Mouse (Mus musculus) cerebellum, adult 9-11 months (tissue): ENCODE measurements around the gene Ptdss2.

Experiments used
- DNase-seq: peaks from one replicate; pipeline ENCODE4 v3.0.0; 2022

Gene Ptdss2

DNA sequence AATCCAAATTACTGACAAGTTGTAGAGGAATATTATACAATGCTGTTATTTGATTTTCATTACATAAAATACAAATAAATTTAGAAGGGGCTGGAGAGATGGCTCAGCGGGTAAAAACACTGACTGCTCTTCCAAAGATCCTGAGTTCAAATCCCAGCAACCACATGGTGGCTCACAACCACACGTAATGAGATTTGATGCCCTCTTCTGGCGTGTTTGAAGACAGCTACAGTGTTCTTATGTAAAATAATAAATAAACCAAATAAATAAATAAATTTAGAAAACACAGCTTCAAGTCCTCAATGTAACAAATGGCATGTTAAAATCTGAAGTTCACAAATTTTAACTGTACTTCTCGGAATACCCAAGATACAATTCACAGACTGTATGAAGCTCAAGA, 52.9 kb downstream of the Ptdss2 start:
- DNase-seq: no peak

DNA sequence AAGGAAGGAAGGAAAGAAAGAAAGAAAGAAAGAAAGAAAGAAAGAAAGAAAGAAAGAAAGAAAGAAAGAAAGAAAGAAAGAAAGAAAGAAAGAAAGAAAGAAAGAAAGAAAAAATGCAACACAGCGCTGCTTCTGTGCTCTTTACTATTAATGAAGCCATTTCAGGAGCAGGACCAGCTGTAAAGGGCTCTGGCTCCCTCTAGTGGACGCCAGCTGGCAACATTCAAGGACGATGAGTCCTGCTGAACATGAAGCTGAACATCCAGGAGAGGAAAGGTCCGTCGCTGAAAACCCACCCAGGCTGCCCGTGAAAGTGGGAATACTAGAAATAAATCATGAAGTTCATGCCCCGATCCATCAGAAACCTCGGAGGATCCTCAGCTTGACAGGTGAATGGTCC, 54.0 kb downstream of the Ptdss2 start:
- DNase-seq: peak; percentile 82

DNA sequence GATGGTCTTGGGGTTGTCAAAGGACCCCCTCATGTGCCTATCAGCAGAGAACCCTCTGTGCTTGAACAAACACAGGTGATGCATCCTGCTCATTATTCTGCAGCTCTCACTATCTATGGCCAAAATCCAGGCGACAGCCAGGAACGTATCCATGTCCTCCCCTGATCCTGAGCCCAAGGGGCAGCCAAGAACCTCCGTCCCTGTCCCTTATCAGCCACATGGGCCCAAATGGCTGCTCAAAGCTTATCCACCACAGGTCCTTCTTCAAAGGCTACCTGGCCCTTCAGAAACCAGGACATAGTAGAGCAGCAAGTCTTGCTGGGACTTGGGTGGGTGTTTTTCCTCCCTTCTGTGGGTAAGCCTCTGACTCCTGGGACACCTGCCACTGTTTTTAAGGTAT, 66.0 kb downstream of the Ptdss2 start:
- DNase-seq: no peak

DNA sequence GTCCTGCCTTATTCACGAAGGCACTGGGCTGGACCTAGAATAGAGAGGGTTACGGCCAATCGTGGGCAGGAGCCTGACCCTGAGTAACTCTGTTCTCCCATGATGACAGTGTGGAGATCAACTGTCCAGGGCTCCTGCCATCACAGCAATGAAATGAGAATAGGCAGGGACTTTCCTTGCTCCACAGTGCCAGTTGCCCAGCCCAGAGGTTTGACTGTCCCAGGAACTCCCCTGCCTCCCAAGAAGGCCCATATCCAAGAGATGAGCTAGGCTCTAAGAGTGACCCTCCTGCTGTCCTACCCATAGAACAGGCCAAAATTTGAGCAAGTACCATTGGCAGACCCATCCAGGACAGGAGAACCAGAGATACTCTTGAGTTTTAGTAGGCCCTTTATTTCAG, 66.6 kb downstream of the Ptdss2 start:
- no peak for DNase-seq

DNA sequence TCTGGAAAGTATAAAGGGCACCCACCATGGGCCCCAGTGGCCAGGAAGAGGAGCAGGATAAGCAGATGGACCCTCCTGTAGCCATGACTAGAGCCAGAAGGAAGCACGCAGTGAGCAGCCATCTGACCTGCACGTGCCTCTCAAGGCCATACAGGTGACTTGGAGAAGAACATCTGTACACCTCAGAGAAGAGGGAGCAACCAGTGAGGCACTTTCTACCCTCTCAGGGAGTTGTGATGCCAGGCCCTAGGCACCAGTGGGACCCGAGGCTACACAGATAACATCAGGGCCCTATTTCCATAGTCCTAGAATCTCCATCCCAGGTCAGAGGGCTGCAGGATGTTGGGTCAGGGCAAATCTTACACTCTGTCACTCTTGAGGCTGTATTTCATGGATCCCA, 68.0 kb downstream of the Ptdss2 start:
- no peak for DNase-seq

DNA sequence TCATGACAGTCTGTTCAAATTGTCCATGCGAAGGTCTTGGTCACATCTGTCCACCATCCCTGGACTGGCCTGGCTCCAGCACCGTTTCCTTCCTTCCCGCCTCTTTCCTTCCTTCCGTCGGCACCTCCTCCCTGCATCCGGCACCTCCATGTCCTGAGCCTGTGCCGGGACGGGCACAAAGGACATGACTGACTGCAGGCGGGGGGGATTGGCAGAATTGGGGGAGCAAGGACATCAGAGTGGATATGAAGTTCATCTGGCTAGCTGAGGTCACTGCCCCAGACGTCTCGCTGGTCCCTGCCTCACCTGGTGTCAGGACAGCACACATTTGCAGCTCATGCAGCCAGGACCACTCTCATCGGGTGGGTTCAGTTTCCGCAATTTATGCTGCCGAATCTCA, 68.9 kb downstream of the Ptdss2 start:
- DNase-seq: no peak

DNA sequence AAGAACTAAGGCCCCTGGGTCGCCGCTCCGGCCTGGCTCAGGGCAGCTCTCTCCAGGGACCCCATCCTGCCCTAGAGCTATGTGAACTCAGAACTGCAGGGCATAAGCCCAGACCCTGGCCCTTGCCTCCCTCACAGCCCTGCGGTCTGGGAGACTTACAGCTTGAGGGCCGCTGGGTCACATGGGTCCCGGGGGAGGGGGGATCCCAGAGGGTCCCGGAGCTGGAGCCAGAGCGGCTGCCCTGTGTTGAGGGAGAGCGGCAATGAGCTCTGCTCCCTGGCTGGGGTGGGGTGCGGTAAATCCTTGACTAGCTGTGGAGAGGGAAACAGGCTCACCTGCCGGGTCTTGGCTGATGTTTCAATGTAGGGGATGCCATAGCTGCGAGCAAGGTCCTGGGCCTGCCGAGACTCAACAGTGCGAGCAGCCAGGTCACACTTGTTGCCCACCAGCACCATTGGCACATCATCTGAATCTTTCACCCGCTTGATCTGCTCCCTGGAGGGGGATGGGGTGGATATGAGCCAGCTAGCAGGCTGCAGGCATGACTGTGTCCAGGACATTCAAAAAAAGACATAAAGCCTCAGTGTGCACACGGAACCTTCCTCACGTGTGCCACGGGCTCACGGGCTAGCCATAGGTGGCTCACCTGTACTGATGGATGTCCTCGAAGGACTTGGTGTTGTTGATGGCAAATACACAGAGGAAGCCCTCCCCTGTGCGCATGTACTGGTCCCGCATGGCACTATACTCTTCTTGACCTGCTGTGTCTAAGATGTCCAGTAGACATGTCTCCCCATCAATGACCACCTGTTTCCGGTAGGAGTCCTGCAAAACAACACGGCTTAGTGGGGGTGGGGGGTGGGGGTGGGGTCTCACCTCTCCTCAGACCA, 69.9 kb downstream of the Ptdss2 start:
- no peak for DNase-seq

DNA sequence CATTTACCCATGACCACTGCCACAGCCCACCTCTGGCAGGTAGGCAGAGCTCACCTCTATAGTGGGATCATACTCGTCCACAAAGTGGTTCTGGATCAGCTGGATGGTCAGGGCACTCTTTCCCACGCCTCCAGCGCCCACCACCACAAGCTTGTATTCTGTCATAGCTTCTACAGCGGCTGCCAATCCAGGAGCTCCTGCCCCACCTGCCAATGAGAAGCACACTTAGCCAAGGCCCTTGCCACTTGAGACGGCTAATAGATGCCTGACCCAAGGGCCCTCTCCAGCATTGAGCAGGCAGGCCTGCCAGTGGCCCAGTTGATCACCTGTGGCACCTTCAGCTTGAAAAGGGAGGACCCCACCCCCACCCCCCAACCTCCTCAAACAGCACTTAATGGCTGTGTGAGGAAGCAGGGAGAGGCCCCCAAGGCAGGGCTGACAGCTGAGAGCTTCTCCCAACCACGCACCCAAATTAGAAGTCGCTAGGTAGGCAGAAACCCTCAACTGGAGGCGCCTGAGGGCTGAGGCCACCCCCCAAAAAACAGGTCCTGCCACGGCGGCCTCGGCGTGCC, 70.7 kb downstream of the Ptdss2 start:
- peak; percentile 60 for DNase-seq

DNA sequence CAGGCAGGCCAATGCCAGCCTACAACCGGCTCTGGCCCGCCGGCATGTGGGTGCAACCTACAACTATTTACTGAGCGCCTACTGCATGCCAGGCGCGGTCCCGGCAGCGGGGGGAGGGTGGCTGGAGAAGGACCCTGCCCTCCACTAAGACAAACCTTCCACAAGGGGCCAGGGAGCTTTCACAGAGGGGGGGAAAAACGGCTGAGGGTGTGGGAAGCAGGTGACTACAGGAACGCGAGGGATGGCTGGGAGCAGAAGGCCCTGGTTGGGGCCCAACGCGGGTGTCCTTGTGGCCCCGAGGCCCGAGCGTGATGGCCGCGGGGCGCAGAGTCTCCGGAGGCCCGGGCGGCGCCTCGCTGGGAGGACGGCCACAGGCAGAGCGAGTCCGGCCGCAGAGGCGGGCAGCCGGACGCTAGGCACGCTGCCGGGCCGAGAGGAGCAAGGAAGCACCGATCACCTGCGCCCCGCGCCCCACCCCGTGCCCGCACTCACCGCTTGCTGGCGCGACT, 71.2 kb downstream of the Ptdss2 start:
- DNase-seq: peak; percentile 74

DNA sequence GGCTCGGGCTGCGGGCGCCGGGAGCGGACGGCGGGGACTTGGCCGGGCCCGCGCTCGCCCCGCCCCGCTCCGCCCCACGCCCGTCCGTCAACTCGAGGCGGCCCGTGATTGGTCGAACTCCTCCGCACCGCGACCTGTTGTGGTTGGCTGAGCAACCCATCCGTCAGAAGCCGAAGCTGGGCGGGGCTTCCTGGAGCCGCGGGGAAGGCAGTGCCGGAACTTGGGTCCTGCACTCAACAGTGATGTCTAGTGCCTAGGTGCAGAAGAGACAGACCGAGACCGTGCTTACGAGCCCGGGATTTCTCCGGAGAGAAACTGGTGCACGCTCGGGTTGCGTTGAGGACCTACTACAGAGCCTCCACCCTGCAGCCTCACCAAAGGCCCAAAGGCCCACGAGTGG, 71.8 kb downstream of the Ptdss2 start, which contains the start of the genes Hras and Lrrc56:
Hras (minus strand) TSS at position 58 of the 400 bp plus-strand sequence.
Lrrc56 (plus strand) TSS at position 210 of the 400 bp plus-strand sequence.
- peak; percentile 97 for DNase-seq

DNA sequence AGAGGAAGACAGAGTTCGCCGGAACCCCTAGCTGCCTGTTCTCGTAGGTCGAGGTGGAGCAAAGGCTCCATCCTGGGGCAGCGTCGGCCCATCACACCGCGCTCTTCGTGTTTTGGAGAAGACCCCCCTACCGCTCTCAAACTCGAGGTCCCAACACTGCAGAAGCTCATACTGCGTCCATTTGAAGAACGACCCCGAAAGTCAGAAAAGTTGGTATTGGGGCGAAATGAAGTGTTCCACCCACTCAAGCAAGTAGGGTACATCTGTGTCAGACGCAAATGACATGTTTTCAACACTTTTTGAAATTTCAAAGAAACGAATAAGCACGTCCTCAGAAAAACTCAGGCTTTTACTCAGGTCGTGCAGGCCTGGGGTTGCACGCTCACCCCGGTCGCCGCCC, 72.2 kb downstream of the Ptdss2 start:
- no peak for DNase-seq

DNA sequence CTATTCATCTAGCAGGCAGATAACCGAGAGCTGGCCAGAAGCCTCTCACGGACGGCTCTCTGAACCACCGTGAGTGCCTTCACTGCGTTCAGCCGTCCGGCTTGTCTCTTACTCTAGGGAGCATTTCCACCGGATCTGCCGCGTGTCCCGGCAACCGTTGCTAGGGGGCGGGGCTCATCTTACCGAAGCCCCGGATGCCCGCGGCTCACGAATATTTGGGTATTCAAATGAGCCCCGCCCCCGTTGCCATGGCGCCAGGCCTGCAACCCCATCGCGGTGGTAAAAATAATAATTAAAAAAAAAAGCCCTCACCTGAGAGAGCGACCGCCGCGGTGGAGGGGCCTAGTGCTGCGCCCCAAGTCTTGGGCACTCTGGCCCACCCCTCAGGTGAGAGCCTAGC, 72.6 kb downstream of the Ptdss2 start:
- DNase-seq: peak; percentile 84

DNA sequence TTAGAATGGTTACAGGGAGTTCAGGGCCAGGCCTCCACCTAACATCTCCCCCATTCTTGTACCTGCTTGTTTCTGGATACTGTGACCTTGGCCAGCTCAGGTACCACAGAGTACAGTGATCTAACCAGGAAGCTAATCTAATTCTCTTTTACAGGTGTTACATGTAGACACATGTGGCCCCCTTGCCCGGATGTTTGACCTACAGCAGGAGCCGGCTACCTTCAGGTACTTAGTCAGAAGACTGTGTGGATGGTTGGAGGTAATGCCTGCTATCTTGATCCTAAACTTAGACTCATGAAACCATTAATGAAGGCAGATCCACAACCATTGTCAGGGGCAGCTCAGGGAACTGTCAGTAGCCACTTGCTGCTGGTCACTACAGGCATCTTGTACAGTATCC, 73.6 kb downstream of the Ptdss2 start:
- DNase-seq: no peak

DNA sequence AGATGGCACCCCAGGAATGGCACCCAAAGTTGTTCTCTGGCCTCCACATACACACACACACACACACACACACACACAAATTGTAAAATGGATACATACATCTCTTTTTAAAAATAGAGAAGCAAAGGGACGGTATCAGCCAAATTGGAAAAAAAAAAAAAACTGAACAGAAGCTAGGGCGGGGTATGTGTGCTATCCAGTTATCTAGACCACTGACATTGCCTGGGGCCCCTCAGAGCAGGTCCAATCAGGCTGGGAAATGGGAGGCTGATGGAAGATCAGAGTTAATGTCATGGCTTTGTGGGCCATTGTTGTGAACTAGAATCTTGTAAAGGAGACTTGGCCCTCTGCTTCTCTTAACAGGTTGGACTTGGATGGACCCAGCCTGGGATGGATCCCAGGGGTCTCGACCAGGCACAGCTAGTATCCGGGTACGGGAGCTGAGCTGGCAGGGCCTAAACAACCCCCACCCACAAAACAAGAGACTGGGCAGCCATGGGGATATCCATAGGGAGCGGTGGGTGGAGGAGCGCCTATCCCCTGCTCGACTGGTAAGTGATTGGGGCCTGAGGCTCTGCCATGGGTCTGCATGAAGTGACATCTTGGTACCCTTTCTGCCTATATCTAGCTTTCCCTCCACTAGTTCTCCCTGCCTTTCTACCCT, 74.6 kb downstream of the Ptdss2 start:
- no peak for DNase-seq

DNA sequence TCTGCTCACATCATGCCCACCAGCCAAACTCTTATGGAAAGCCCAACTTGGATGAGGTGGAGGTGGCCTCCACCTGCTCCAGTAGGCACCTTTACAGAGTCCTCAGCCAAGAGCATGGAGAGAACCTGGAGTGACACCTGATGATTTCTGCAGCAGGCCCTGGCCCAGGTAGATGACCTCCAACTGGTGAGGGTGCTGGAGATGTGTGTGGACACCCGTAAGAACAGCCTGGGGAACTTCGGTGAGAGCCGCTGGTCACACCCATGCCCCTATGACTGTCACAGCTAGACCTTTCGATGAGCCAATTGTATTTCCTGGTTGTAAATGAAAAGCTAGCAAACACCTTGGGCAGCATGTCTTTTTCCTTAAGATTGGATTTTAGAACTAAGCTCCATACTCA, 75.9 kb downstream of the Ptdss2 start:
- DNase-seq: no peak

DNA sequence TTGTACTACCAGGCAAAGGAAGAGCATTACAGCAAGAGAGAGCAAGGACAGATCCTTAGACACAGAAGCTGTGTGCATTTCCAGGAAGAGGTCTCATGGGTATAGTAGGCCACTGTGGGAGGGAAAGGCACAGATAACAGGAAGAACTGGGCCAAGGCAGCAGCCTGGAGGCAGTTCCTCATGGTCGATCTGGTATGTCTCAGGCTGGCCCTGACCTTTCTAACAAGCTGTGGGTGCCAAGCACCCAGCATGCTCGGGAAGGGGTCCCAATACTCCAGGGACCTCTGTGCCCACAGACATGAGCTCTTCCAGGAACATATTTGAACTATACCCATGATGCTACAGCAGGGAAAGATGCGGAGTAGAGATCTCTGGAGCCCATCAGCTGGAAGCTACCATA, 82.4 kb downstream of the Ptdss2 start:
- DNase-seq: no peak

DNA sequence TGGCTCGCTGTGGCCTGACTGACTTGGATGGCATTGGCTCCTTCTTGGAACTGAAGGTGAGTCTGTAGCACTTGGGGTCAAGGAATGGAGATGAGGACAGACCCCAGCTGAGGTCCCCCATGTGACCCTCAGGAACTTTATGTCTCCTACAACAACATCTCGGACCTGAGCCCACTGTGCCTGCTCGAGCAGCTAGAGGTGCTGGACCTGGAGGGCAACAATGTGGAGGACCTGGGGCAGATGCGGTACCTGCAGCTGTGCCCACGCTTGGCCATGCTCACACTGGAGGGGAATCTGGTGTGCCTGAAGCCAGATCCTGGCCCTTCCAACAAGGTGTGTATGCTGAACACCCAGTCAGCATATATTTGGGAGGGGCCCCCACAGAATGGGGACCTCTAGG, 83.3 kb downstream of the Ptdss2 start:
- no peak for DNase-seq

DNA sequence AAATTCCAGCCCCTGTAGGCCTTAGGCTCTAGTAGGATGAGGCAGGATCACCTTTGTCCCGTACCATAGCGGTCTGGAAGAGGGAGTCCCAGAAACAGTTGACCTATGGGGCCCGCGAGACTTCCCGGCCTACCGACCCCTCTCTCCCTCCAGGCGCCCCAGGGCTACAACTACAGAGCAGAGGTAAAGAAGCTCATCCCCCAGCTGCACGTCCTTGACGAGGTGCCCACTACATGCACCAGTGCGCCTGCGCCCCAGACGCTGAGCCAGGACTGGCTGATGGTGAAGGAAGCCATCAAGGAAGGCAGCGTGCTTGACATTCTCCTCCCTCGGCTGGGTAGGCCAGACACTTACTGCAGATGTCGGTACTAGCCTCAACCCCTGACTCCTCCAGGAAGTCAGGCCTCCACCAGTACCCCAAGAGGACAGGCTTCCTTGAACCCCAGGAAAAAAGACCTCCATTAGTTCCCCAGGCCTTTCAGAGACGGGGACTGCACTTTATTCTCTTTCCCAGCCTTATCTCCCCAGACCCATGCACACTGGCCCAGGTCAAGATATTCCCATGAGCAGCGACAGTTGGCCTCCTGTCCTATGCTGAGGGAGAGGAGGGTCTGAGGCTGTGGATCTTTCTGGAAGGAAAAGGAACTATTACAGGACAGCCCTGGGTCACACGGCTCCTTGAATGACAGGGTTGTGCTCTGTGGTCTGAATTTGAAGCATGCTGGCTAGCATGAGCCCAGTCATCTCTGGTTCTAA, 84.2 kb downstream of the Ptdss2 start:
- no peak for DNase-seq
